Mouse (Mus musculus) limb, embryonic 14.5 days (tissue): ENCODE data around the gene Tbata. TPM values are rescaled to one million over a fixed set of nuclear protein-coding genes. Genes with fewer than 3 reads are reported as not detected.
A peak's percentile ranks its signal among the peaks of the same experiment; 100 is the strongest.

ENCODE experiments used
- ATAC-seq: fragments of 200-750 bp; cut with Nextera tagmentation; 2 replicates; pipeline ENCODE4 v1.8.0; 2017; ENCODE audit warnings: low read depth, moderate number of reproducible peaks, moderate TSS enrichment; ENCODE audit not compliant: low FRiP score
- DNase-seq: peaks from one replicate; pipeline ENCODE4 v3.0.0-alpha.2; 2015; ENCODE audit warnings: low spot score
- H3K27ac ChIP-seq: fragments of 300-500 bp; sonication (generic); replicated peaks from 2 replicates; pipeline ENCODE4 v1.5.1; 2014; ENCODE audit warnings: low read depth, mild to moderate bottlenecking, low read length, moderate library complexity, mixed read lengths
- H3K27me3 ChIP-seq: fragments of 300-500 bp; sonication (generic); 2 replicates; pipeline ENCODE4 v1.6.1; 2014; ENCODE audit warnings: low read length, mixed read lengths; ENCODE audit not compliant: control insufficient read depth, insufficient read depth
- H3K36me3 ChIP-seq: fragments of 300-500 bp; sonication (generic); 2 replicates; pipeline ENCODE4 v1.6.1; 2014; ENCODE audit warnings: mild to moderate bottlenecking, low read length, moderate library complexity, mixed read lengths; ENCODE audit not compliant: control insufficient read depth, insufficient read depth
- H3K4me1 ChIP-seq: fragments of 300-500 bp; sonication (generic); 2 replicates; pipeline ENCODE4 v1.6.1; 2014; ENCODE audit warnings: antibody characterized with exemption, low read length, mixed read lengths; ENCODE audit not compliant: control insufficient read depth, insufficient read depth
- H3K4me2 ChIP-seq: fragments of 300-500 bp; sonication (generic); replicated peaks from 2 replicates; pipeline ENCODE4 v1.6.1; 2014; ENCODE audit warnings: low read depth, mild to moderate bottlenecking, low read length, moderate library complexity; ENCODE audit not compliant: severe bottlenecking
- H3K4me3 ChIP-seq: fragments of 300-500 bp; sonication (generic); replicated peaks from 2 replicates; pipeline ENCODE4 v1.5.1; 2014; ENCODE audit warnings: low read length
- H3K9ac ChIP-seq: fragments of 300-500 bp; sonication (generic); 2 replicates; pipeline ENCODE4 v1.6.1; 2014; ENCODE audit warnings: mild to moderate bottlenecking, low read depth, low read length, moderate library complexity; ENCODE audit not compliant: severe bottlenecking
- H3K9me3 ChIP-seq: fragments of 300-500 bp; sonication (generic); 2 replicates; pipeline ENCODE4 v1.6.1; 2016; ENCODE audit warnings: low read length; ENCODE audit not compliant: control insufficient read depth
- POLR2A ChIP-seq: fragments of 200-500 bp; IDR thresholded peaks from 2 replicates; pipeline ENCODE4 v1.8.0; 2012; ENCODE audit warnings: inconsistent platforms, mild to moderate bottlenecking, moderate library complexity, borderline replicate concordance; ENCODE audit not compliant: insufficient read depth, insufficient read length; ENCODE audit errors: extremely low read depth
- WGBS: fragments of 180-500 bp; shearing (Covaris S2); extraction: QIAGEN DNeasy Blood & Tissue Kit; methylation state at CpG from one replicate; pipeline ENCODE4 v1.1.7; 2014; 5-methylcytosine and 5-hydroxymethylcytosine counted together
- microRNA-seq: library from miRNA; unstranded; fragments of <30 nt; microRNA quantifications from one replicate; pipeline ENCODE4, GENCODE M21; 2016
- polyA plus RNA-seq, 2 experiments: library from polyadenylated mRNA; depleted of rRNA in 1 of 2; stranded (reverse) in 1 of 2; unstranded in 1 of 2; fragments of >200 nt; fragmentation: Nextera tagmentation in 1 of 2; extraction: Ambion mirVana in 1 of 2; gene quantifications; 2 replicates each; pipeline versions ENCODE4 v1.2.1 to v1.2.3; 2012 to 2014

The Tbata gene
- polyA plus RNA-seq, 2 experiments = 0.13 to 0.19 TPM

DNA sequence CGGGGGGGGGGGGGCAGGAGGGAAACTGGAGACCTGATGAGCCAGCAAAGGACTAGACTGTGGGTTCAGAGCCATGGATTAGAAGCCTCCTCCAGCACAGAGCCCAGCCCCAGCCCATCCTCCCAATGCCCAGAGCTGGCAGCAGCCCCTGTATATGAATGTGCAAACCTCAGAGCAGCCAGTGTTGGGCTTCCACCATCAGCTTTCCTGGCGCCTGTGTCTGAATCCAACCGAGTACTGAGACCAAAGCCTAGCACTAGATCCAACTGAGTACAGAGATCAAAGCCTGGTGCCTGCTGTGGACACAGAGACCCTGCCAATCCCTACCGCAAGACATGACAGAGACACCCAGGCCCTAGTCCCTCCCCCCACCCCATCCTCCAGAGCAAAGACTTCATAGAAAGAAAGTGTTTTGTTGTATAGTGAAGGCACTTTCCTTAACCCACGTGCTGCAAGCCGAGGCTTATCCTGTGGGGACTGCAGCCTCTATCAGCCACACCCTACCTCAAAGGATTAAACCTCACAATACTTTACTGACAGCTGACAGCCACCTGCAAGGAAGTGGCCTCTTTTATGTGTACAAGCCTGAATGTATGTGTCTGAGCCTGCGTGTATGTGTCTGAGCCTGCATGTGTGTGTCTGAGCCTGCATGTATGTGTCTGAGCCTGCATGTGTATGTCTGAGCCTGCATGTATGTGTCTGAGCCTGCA lies 61.3 kb downstream of the Tbata start:
- WGBS = 42% methylated on average over 6 of the region's 7 CpGs
- H3K4me3 ChIP-seq = no peak overlapping the region
- ATAC-seq (no peak), DNase-seq (no peak)
- TF ChIP-seq POLR2A = no peak
- H3K27ac ChIP-seq = no peak overlapping the region
- no peaks in the 10 kb centered on the region for H3K36me3 ChIP-seq
- no peaks in the 10 kb centered on the region for H3K27me3 ChIP-seq
- H3K9me3 ChIP-seq = no peaks in the 10 kb centered on the region
- H3K4me1 ChIP-seq = no peaks in the 10 kb centered on the region
- no peak overlapping the region for H3K4me2 ChIP-seq
- no peak overlapping the region for H3K9ac ChIP-seq

DNA sequence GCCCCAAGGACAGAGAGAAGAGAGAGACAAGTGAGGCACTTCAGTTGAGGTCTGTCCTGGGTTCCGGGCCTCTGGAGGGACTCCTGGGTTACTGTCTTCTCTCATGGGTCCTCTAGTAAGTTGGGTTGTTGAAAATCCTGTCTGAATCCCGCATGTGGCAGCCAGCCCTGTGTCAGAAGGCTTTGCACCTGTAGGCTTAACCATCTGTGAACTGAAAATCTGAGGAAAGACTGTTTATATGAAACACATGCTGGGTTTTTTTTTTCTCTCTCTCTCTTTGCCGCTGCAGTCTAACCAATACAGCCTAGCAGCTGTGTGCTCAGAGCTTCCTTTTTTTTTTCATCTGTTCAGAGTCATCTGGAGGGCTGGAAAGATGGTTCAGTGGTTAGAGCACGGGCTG lies 62.6 kb downstream of the Tbata start:
- ATAC-seq (no peak; the same call in 1 of the 2 replicates), DNase-seq (peak; percentile 35)

DNA sequence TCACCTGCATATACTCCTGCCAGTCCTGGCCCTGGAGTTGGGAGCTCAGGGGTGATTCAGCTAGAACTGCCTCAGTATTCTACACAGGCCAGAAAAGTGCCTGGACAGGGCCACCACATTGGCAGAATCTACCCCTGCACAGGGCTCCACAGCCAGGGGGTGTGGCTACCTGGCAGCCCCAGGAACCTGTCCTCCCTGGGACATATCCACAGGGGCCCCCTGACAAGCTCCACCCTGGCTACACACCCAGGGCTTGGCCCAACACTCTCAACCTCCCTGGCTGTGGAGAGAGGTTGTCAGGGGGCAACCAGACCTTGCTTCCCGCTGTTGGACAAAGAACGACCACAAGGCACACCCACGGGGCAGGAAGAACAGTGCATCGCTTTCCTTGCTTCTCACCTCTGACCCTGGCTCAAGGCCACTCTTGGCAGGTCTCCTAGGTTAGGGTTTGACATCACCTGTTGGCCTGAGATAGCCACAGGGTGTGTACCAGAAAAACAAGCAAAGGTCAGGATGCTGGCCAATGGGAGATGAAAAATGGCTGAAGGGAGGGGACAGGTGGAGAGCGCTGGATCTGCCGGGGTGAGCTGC lies 64.0 kb downstream of the Tbata start:
- Histone ChIP-seq H3K4me2 (no peak overlapping the region), H3K4me1 (peaks cover 1% of the 10 kb centered on the region; the same call in 1 of the 2 replicates), H3K27me3 (no peaks in the 10 kb centered on the region), H3K9ac (no peak overlapping the region), H3K27ac (no peak overlapping the region), H3K4me3 (no peak overlapping the region), H3K36me3 (no peaks in the 10 kb centered on the region), H3K9me3 (no peaks in the 10 kb centered on the region)
- no peak for ATAC-seq
- DNase-seq = no peak
- TF ChIP-seq POLR2A = no peak
- WGBS = 89% methylated on average over 6 of the region's 6 CpGs

More for the DNA sequence above, 62.6 kb downstream of the Tbata start:
- Histone ChIP-seq H3K36me3 (no peaks in the 10 kb centered on the region), H3K4me3 (no peak overlapping the region), H3K4me2 (no peak overlapping the region), H3K27me3 (no peaks in the 10 kb centered on the region), H3K27ac (no peak overlapping the region), H3K9ac (no peak overlapping the region), H3K4me1 (no peaks in the 10 kb centered on the region), H3K9me3 (no peaks in the 10 kb centered on the region)
- WGBS = 47% methylated on average over 4 of the region's 4 CpGs
- TF ChIP-seq POLR2A = no peak

DNA sequence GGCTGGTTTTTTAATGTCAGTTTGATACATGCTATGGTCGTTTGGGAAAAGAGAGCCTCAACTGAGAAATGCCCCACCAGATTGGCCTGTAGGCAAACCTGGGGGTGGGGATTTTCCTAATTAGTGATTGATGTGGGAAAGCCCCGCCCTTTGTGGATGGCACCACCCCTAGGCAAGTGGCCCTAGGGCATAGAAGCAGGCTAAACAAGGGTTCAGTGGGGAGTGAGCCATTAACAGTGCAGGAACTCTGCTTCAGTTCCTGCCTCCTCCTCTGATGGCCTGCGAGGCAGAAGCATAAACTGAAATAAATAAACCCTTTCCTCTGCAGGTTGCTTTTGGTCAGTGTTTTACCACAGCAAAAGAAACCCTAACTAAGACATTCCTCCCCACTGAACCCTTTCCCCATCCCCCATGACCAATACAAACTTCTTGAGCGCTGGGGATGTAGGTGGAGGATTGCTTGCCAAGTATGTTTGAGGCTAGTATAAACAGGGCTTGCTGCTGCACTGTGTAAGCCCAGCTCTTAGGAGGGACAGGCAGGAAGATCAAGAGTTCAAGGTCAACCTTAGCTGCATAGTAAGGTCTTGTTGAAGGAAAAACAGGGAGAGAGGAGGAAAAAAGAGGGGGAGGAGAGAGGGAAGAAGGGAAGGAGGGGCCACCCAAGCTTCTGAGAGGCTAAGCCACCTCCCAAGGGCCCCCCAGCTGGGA lies 65.1 kb downstream of the Tbata start:
- Histone ChIP-seq H3K4me3 (no peak overlapping the region), H3K9me3 (no peaks in the 10 kb centered on the region), H3K9ac (no peak overlapping the region), H3K4me1 (peaks cover 9% of the 10 kb centered on the region; the same call in 1 of the 2 replicates), H3K36me3 (no peaks in the 10 kb centered on the region), H3K4me2 (no peak overlapping the region), H3K27me3 (no peaks in the 10 kb centered on the region), H3K27ac (no peak overlapping the region)
- TF ChIP-seq POLR2A = no peak
- no peak for ATAC-seq
- 55% methylated on average over 4 of the region's 4 CpGs for WGBS
- DNase-seq = no peak

DNA sequence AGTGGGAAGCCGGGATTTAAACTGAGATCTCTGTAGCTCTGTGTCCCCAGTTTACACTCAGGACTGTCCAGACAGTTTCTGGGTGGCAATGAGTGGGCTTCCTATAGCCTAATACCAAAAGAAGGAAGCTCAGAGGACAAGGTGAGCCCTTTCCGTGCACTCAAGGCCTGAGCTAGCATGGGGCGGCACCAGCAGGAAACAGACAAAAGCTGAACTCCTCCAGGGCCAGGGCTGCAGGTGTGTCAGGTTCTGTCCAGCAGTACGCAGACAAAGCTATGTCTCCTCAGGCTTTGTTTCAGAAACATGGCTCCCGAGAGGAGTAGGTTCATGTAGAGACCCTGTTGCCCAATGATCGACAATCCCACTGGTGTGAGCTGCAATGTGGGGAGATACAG lies 65.6 kb downstream of the Tbata start:
- TF ChIP-seq POLR2A = no peak
- Histone ChIP-seq H3K4me2 (no peak overlapping the region), H3K9ac (no peak overlapping the region), H3K9me3 (no peaks in the 10 kb centered on the region), H3K36me3 (no peaks in the 10 kb centered on the region), H3K27me3 (no peaks in the 10 kb centered on the region), H3K4me3 (no peak overlapping the region), H3K4me1 (peaks cover 9% of the 10 kb centered on the region; the same call in 1 of the 2 replicates), H3K27ac (no peak overlapping the region)
- no peak for ATAC-seq
- 76% methylated on average over 6 of the region's 6 CpGs for WGBS
- no peak for DNase-seq

Small RNA genes lying within 50 kb of the gene (microRNA-seq; reads per million reads assigned to microRNA genes)
- gene Gm44308 = not detected

Other genes starting within 250 kb of the Tbata start
- gene Pcbd1, start 82.6 kb upstream of the Tbata start, polyA plus RNA-seq (2012; rRNA removed) = 7.7 and 9.3 TPM in 2 replicates
- 13.1 and 15.2 TPM in 2 replicates for gene Pcbd1, start 82.6 kb upstream of the Tbata start, polyA plus RNA-seq (2014; fragmentation: Nextera tagmentation; extraction: Ambion mirVana)
- 60.6 and 68.9 TPM in 2 replicates for gene Sgpl1, start 24.3 kb upstream of the Tbata start, polyA plus RNA-seq (2012; rRNA removed)
- 81.0 and 94.1 TPM in 2 replicates for gene Sgpl1, start 24.3 kb upstream of the Tbata start, polyA plus RNA-seq (2014; fragmentation: Nextera tagmentation; extraction: Ambion mirVana)
- 11.1 and 13.7 TPM in 2 replicates for gene Adamts14, start 101.5 kb downstream of the Tbata start, polyA plus RNA-seq (2012; rRNA removed)
- gene Adamts14, start 101.5 kb downstream of the Tbata start, polyA plus RNA-seq (2014; fragmentation: Nextera tagmentation; extraction: Ambion mirVana) = 3.5 and 5.1 TPM in 2 replicates
- 0.06 TPM in 1 of 2 replicates, not detected in the other for gene Prf1, start 125.9 kb downstream of the Tbata start, polyA plus RNA-seq (2012; rRNA removed)
- 0.12 TPM in 1 of 2 replicates, not detected in the other for gene Prf1, start 125.9 kb downstream of the Tbata start, polyA plus RNA-seq (2014; fragmentation: Nextera tagmentation; extraction: Ambion mirVana)
- gene Pald1, start 211.6 kb downstream of the Tbata start, polyA plus RNA-seq (2012; rRNA removed) = 24.9 and 28.2 TPM in 2 replicates
- gene Pald1, start 211.6 kb downstream of the Tbata start, polyA plus RNA-seq (2014; fragmentation: Nextera tagmentation; extraction: Ambion mirVana) = 18.8 and 19.4 TPM in 2 replicates
- 0.10 and 0.16 TPM in 2 replicates for gene Nodal, start 246.0 kb downstream of the Tbata start, polyA plus RNA-seq (2012; rRNA removed)
- gene Nodal, start 246.0 kb downstream of the Tbata start, polyA plus RNA-seq (2014; fragmentation: Nextera tagmentation; extraction: Ambion mirVana) = 0.19 TPM in 1 of 2 replicates, not detected in the other